Mouse (Mus musculus): Measurements from ENCODE around the gene Prss22.

DNA sequence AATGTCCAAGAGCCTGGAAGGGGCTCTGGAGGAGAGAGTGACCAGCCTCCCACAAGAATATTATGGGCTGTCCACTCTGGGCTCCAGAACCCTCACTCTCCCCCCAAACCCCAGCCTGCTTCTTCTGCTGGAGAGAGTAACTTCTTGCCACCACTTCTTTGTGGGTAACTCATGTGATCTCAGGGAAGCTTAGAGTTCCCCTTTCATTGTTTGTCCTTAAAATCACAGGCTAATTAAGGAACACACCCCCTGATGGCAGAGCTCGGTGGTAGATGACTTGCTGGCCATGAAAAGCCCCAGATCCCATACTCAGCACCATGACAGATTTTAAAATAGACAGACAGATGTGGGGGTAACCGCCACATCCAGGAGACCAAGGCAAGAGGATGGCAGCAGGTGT, 9.0 kb upstream of the Prss22 start:
- no peak for TF ChIP-seq CTCF (conservative IDR thresholded peaks at IDR 0.05; ENCODE audit: insufficient read depth, insufficient read length, low read depth, low read length)
- TF ChIP-seq POLR2A (IDR thresholded peaks at IDR 0.05; ENCODE audit: low read depth, low read length): no peak
